Mouse (Mus musculus): ENCODE measurements around the gene Mbnl1. TPM values are rescaled to one million over a fixed set of nuclear protein-coding genes. Genes with fewer than 3 reads are reported as not detected.
"Not testable (repeated sequence)": the region's sequence is repeated elsewhere in the genome, so short reads cannot be mapped to it uniquely, and the experiment has no call there.

The Mbnl1 gene
- polyA plus RNA-seq (2016; fragmentation: Nextera tagmentation; extraction: Ambion mirVana), result 66.5 and 71.7 TPM in 2 replicates

- Histone ChIP-seq H3K27me3 (ENCODE audit: insufficient read depth, poor library complexity, severe bottlenecking) (no peaks in the 10 kb centered on the region), H3K27ac (peak within 1 kb of the TSS; percentile 36; the same call in 1 of the 2 replicates), H3K4me1 (no peaks in the 10 kb centered on the region), H3K4me3 (no peak within 1 kb of the TSS), H3K36me3 (no peaks in the 10 kb centered on the region), H3K9me3 (no peaks in the 10 kb centered on the region)
- no peak for DNase-seq (ENCODE audit: low spot score)
- WGBS, result 65% methylated on average over 5 of the region's 5 CpGs
These were observed at the start of gene Mbnl1 for GRCm38 (mm10) chr3:60472681-60473177. Gene Mbnl1 (plus strand): TSS chr3:60472830.

GRCm38 (mm10) chr3:60424148-60424547 is 48.5 kb upstream of the Mbnl1 start:
- 83% methylated on average over 1 of the region's 1 CpGs for WGBS

GRCm38 (mm10) chr3:60429049-60429448 is 43.6 kb upstream of the Mbnl1 start:
- H3K27me3 ChIP-seq (ENCODE audit: insufficient read depth, poor library complexity, severe bottlenecking), result no peaks in the 10 kb centered on the region
- H3K4me1 ChIP-seq, result no peaks in the 10 kb centered on the region
- 83% methylated on average over 5 of the region's 5 CpGs for WGBS
- H3K36me3 ChIP-seq, result no peaks in the 10 kb centered on the region
- no peak overlapping the region for H3K4me3 ChIP-seq
- no peak overlapping the region for H3K27ac ChIP-seq
- no peaks in the 10 kb centered on the region for H3K9me3 ChIP-seq
- no peak for DNase-seq (ENCODE audit: low spot score)

More at GRCm38 (mm10) chr3:60424148-60424547, 48.5 kb upstream of the Mbnl1 start:
- no peaks in the 10 kb centered on the region for H3K9me3 ChIP-seq
- DNase-seq (ENCODE audit: low spot score), result no peak
- H3K4me3 ChIP-seq, result no peak overlapping the region
- no peaks in the 10 kb centered on the region for H3K27me3 ChIP-seq (ENCODE audit: insufficient read depth, poor library complexity, severe bottlenecking)
- H3K36me3 ChIP-seq, result no peaks in the 10 kb centered on the region
- H3K27ac ChIP-seq, result no peak overlapping the region
- no peaks in the 10 kb centered on the region for H3K4me1 ChIP-seq

- no peak for DNase-seq (ENCODE audit: low spot score)
- Histone ChIP-seq H3K9me3 (no peaks in the 10 kb centered on the region), H3K27ac (no peak overlapping the region), H3K27me3 (ENCODE audit: insufficient read depth, poor library complexity, severe bottlenecking) (no peaks in the 10 kb centered on the region), H3K36me3 (no peaks in the 10 kb centered on the region), H3K4me3 (no peak overlapping the region), H3K4me1 (no peaks in the 10 kb centered on the region)
These were observed 35.4 kb upstream of the Mbnl1 start for GRCm38 (mm10) chr3:60437254-60437653.

GRCm38 (mm10) chr3:60437678-60438232 is 34.9 kb upstream of the Mbnl1 start:
- H3K36me3 ChIP-seq, result no peaks in the 10 kb centered on the region
- WGBS, result 66% methylated on average over 1 of the region's 1 CpGs
- H3K9me3 ChIP-seq, result no peaks in the 10 kb centered on the region
- H3K4me1 ChIP-seq, result no peaks in the 10 kb centered on the region
- H3K27me3 ChIP-seq (ENCODE audit: insufficient read depth, poor library complexity, severe bottlenecking), result no peaks in the 10 kb centered on the region
- H3K27ac ChIP-seq, result no peak overlapping the region
- no peak overlapping the region for H3K4me3 ChIP-seq
- no peak for DNase-seq (ENCODE audit: low spot score)

GRCm38 (mm10) chr3:60438715-60439114 is 33.9 kb upstream of the Mbnl1 start:
- DNase-seq (ENCODE audit: low spot score), result no peak
- no peaks in the 10 kb centered on the region for H3K4me1 ChIP-seq
- H3K36me3 ChIP-seq, result no peaks in the 10 kb centered on the region
- H3K27me3 ChIP-seq (ENCODE audit: insufficient read depth, poor library complexity, severe bottlenecking), result no peaks in the 10 kb centered on the region
- H3K9me3 ChIP-seq, result no peaks in the 10 kb centered on the region
- H3K27ac ChIP-seq, result no peak overlapping the region
- H3K4me3 ChIP-seq, result no peak overlapping the region
- WGBS, result 91% methylated on average over 1 of the region's 1 CpGs

- Histone ChIP-seq H3K36me3 (no peaks in the 10 kb centered on the region), H3K9me3 (no peaks in the 10 kb centered on the region), H3K4me1 (no peaks in the 10 kb centered on the region), H3K27me3 (ENCODE audit: insufficient read depth, poor library complexity, severe bottlenecking) (no peaks in the 10 kb centered on the region), H3K4me3 (no peak overlapping the region), H3K27ac (no peak overlapping the region)
- no peak for DNase-seq (ENCODE audit: low spot score)
- 80% methylated on average over 6 of the region's 6 CpGs for WGBS
These were observed 10.7 kb upstream of the Mbnl1 start for GRCm38 (mm10) chr3:60461828-60462521.

GRCm38 (mm10) chr3:60468667-60469066 is 4.0 kb upstream of the Mbnl1 start:
- not testable (repeated sequence) for H3K4me1 ChIP-seq; H3K4me3 ChIP-seq; H3K36me3 ChIP-seq; DNase-seq (ENCODE audit: low spot score); H3K27me3 ChIP-seq (ENCODE audit: insufficient read depth, poor library complexity, severe bottlenecking); H3K9me3 ChIP-seq; H3K27ac ChIP-seq
- WGBS, result 68% methylated on average over 2 of the region's 3 CpGs

- not testable (repeated sequence) for DNase-seq (ENCODE audit: low spot score); H3K4me1 ChIP-seq; H3K36me3 ChIP-seq; H3K27ac ChIP-seq; H3K9me3 ChIP-seq; H3K27me3 ChIP-seq (ENCODE audit: insufficient read depth, poor library complexity, severe bottlenecking); H3K4me3 ChIP-seq
- WGBS, result 56% methylated on average over 2 of the region's 3 CpGs
These were observed 3.3 kb upstream of the Mbnl1 start for GRCm38 (mm10) chr3:60469170-60469805.

- Histone ChIP-seq H3K4me3 (no peak overlapping the region), H3K27ac (no peak overlapping the region), H3K27me3 (ENCODE audit: insufficient read depth, poor library complexity, severe bottlenecking) (no peaks in the 10 kb centered on the region), H3K4me1 (no peaks in the 10 kb centered on the region), H3K36me3 (no peaks in the 10 kb centered on the region), H3K9me3 (no peaks in the 10 kb centered on the region)
- no peak for DNase-seq (ENCODE audit: low spot score)
- WGBS, result 81% methylated on average over 2 of the region's 2 CpGs
These were observed 484 bp upstream of the Mbnl1 start for GRCm38 (mm10) chr3:60472011-60472680.

- 90% methylated on average over 11 of the region's 11 CpGs for WGBS
- Histone ChIP-seq H3K36me3 (no peaks in the 10 kb centered on the region), H3K4me3 (no peak overlapping the region), H3K4me1 (no peaks in the 10 kb centered on the region), H3K27me3 (ENCODE audit: insufficient read depth, poor library complexity, severe bottlenecking) (no peaks in the 10 kb centered on the region), H3K27ac (no peak overlapping the region), H3K9me3 (no peaks in the 10 kb centered on the region)
- no peak for DNase-seq (ENCODE audit: low spot score)
These were observed 1.4 kb downstream of the Mbnl1 start for GRCm38 (mm10) chr3:60473861-60474653.

- H3K4me3 ChIP-seq, result no peak overlapping the region
- no peaks in the 10 kb centered on the region for H3K27me3 ChIP-seq (ENCODE audit: insufficient read depth, poor library complexity, severe bottlenecking)
- WGBS, result 92% methylated on average over 3 of the region's 3 CpGs
- no peaks in the 10 kb centered on the region for H3K36me3 ChIP-seq
- H3K9me3 ChIP-seq, result no peaks in the 10 kb centered on the region
- H3K4me1 ChIP-seq, result no peaks in the 10 kb centered on the region
- no peak overlapping the region for H3K27ac ChIP-seq
- DNase-seq (ENCODE audit: low spot score), result no peak
These were observed 2.0 kb downstream of the Mbnl1 start for GRCm38 (mm10) chr3:60474654-60474972.

All from heart, embryonic 10.5 days (tissue).